Mouse (Mus musculus) C2C12 (cell line): ENCODE results near the gene Ssr4.

Source experiments
- CTCF ChIP-seq: IDR thresholded peaks from one replicate; pipeline ENCODE4 v1.5.1; 2011; ENCODE audit not compliant: control insufficient read depth, insufficient read depth, insufficient read length
- MYOG ChIP-seq: IDR thresholded peaks from one replicate; pipeline ENCODE4 v1.6.1; 2011; ENCODE audit not compliant: control insufficient read depth, insufficient read length; ENCODE audit errors: extremely low read depth
- USF1 ChIP-seq: IDR thresholded peaks from one replicate; pipeline ENCODE4 v1.6.1; 2011; ENCODE audit warnings: low read depth, mild to moderate bottlenecking, control low read depth, moderate library complexity

DNA sequence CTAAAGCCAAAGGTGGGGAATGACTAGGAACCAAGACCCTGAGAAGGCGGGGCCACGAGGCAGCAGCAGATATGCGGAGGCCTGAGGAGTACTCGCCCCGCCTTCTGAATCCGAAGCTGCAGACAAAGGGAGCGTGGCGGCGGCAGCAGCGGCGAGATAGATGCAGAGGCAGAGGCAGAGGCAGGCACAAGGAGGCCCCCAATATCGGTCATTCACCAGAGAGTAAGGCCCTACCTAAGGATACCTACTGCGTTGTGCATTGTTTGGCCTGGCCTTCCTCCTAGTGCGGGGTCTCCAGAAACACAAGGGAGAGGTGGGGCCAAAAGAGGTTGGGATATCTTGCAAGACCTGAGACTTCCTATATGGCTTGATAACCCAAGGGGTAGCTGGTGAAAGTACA is 28.2 kb downstream of the Ssr4 start:
- TF ChIP-seq CTCF (no peak), MYOG (no peak), USF1 (no peak)
